Mouse (Mus musculus): ENCODE results near the gene Obsl1.

Gene Obsl1

DNA sequence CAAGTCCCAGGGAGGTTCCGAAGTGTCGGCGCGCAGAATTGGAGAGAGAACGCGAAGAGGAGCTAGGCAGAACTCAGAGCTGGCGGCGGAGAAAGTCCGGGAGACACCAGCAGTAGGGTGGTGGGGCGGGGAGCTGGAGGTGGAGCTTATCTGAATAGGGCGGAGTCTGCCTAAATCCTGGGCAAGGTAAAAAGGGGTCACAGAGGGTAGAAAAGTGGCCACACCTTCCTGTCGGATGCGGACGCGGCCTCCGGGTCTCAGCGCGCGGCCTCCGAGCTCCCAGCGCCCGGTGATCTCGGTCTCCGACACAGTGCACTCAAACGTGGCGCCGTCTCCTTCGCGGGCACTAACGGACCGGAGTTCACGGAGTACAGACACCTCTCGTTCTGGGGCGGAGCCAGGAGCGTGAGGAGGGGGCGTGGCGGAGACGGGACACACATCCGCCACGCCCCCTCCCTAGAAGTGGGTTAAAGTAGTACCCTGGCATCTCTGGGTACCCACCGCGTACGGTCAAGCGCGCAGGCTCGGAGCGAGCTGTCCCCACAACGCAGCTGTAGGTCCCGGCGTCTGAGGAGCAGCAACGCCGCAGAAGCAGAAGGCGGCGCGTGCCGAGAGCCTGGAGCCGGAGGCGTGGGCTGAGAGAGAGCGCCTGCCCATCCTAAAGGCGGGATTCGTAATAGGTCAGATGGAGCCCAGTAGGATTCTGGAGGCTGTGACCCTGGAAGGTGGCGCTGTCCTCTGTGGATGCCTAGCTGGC is 18.7 kb downstream of the Obsl1 start:
- peak; percentile 84 for DNase-seq (ENCODE audit: low read depth, low spot score)

DNA sequence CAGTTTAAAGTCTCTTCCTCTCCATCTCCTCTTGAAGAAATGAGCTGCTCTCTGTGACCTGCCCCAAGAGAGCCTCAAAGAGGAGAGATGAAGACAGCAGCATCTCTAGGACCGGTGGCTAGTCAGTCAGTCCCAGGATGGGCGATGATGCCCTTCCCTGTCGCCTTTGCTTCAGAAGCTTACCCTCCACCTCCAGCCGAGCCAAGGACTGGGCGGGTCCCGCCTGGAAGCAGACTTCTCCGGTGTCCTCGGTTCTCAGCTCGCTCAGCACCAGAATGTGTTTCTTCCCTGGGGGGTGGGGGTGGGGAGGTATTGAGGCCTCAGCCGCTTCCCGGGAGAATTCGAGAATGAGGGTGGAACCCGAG is 19.2 kb downstream of the Obsl1 start:
- peak; percentile 17 for DNase-seq (ENCODE audit: low read depth, low spot score)

- peak; percentile 48 for DNase-seq (ENCODE audit: low read depth, low spot score)
Measured at GRCm38 (mm10) chr1:75486561-75486960, 19.7 kb downstream of the Obsl1 start.

DNA sequence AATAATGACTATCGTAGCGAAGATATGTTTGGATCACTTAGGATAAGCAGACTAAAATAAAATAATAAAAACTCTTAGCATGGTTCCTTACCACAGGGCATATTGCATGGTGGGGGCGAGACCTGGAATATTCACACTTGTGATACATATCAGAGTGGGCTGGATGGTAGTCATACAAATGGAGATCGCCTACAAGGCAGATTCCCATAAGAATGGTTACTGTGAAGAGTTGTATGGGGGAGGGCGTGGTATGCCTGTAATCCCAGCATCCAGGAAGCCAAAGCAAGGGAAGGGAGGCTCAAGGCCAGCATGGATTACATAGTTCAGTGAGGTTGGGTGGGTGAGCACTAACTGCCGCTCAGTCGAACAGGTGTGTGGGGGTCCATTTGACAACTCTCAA is 25.5 kb downstream of the Obsl1 start:
- no peak for DNase-seq (ENCODE audit: low read depth, low spot score)

- no peak for DNase-seq (ENCODE audit: low read depth, low spot score)
Measured at GRCm38 (mm10) chr1:75480036-75480435, 26.2 kb downstream of the Obsl1 start.

- DNase-seq (ENCODE audit: low read depth, low spot score) = no peak
Measured at GRCm38 (mm10) chr1:75479635-75479989, 26.6 kb downstream of the Obsl1 start.

- peak; percentile 95 for DNase-seq (ENCODE audit: low read depth, low spot score)
Measured at GRCm38 (mm10) chr1:75478916-75479634, 27.2 kb downstream of the Obsl1 start, which contains the start of the genes Chpf and Tmem198. Gene Chpf, minus strand, starts transcription at chr1:75479307. Gene Tmem198, plus strand, starts transcription at chr1:75479532.

DNA sequence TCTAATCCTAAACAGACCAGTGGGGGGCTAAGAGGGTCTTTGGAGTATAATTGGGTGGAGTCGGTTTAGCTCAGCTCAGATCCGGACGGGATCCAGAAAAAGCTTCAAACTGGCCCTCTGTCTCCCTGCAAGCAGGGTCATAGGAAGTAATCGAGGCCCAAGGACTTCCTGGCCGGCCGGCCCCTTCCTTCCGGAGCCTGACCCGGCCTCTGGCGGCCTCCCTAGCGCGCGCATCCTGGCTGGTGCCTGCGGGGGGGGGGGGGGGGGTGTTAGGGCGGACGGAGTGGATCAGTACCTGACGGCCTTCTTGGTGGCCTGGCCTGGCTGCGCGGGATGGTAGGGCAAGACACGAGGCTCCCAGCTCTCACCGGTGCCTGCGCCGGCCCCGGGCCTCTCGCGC is 27.8 kb downstream of the Obsl1 start:
- no peak for DNase-seq (ENCODE audit: low read depth, low spot score)

DNA sequence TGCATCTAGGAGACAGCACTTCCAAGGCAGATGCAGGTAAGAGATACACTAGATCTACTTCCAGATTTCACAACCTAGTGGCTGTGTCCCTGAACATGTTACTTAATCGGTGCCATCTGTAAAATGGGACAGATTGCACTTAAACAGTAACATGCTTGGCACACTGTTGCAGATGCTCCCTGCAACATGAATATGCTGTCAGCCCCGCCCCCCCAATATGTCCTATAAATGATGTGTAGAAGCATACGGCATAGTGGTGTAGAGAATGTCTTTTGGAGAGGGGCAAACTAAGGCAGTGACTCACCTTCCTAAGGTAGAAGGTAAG is 28.3 kb downstream of the Obsl1 start:
- peak; percentile 45 for DNase-seq (ENCODE audit: low read depth, low spot score)

DNA sequence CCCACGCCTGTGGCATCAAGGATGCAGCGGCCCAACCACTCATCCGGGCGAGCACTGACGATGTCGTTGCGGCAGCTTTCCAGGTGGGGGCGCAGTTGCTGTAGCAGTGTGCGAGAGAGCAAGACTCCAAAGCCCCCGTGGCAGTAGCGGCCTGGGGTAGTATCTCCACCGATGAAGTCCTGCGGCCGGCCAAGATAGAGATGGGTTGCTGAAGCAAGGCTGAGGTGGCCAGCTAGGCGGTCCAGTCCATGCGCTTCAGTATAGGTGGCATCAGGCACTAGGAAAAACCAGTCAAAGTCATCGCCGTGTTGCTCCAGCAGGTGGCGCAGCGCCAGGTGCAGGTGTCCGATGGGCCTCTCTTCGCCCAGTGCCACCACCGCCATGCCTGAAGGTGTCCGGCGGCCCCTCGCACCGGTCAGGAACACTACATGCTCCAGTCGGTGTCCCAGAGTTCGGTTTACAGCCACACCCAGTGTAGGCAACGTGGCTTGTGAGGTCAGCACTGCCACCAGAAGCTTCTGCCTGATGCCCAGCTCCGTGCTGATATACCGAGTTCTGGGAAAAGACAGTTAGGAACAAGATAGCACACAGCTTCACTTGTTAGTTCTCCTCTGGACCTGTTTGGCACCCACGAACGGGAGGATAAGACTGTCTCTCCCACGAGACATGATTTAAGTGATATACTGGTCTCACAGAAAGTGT is 28.8 kb downstream of the Obsl1 start:
- DNase-seq (ENCODE audit: low read depth, low spot score) = peak; percentile 81

GRCm38 (mm10) chr1:75476441-75476840 is 29.8 kb downstream of the Obsl1 start:
- no peak for DNase-seq (ENCODE audit: low read depth, low spot score)

DNA sequence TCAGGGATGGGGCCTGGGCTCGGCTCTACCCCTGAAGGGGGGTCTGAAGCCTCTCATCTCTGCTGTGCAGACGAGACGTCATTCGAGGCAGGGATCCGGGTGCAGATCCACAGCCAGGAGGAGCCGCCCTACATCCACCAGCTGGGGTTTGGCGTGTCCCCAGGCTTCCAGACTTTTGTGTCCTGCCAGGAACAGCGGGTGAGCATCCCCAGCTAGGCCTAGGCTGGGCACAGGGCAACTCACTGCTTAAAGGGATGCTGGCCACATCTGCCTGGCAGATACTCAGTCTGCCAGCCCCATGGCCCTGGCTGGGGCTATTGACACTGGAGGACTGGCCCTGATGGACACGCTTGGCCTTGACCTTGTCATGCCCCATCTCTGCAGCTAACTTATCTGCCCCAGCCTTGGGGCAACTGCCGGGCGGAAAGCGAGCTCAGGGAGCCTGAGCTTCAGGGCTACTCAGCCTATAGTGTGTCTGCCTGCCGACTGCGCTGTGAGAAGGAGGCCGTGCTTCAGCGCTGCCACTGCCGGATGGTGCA is 36.9 kb downstream of the Obsl1 start:
- no peak for DNase-seq (ENCODE audit: low read depth, low spot score)

GRCm38 (mm10) chr1:75467215-75467927 is 38.9 kb downstream of the Obsl1 start:
- peak; percentile 67 for DNase-seq (ENCODE audit: low read depth, low spot score)

DNA sequence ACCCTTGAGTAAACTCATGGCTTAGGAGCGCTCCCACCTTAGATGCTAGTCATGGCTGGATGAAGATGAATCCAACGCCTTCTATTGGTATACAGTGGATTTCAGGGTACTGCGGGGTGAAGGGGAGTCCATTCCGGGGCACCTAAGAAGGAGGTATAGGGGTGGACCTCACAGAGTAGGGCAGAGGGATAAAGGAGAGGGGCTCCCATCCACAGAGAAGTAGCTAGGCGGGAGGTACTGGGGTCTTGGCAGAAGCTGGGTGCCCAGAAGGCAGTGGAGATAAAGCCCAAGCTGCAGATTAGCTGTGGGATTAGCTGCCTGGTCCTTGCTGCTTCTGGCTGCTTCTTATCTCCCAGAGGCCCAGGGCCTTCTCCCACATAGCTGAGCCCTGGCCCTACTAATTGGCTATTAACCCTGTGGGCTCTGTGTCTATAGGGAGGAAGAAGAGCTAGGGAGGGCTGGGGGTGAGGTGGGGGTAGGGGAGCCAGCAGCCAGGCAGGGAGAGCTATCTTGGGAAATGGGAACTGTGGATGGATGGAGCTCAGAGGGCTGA is 42.5 kb downstream of the Obsl1 start:
- no peak for DNase-seq (ENCODE audit: low read depth, low spot score)

- no peak for DNase-seq (ENCODE audit: low read depth, low spot score)
Measured at GRCm38 (mm10) chr1:75462636-75463035, 43.6 kb downstream of the Obsl1 start.

- DNase-seq (ENCODE audit: low read depth, low spot score) = no peak
Measured at GRCm38 (mm10) chr1:75460297-75460696, 46.0 kb downstream of the Obsl1 start.

DNA sequence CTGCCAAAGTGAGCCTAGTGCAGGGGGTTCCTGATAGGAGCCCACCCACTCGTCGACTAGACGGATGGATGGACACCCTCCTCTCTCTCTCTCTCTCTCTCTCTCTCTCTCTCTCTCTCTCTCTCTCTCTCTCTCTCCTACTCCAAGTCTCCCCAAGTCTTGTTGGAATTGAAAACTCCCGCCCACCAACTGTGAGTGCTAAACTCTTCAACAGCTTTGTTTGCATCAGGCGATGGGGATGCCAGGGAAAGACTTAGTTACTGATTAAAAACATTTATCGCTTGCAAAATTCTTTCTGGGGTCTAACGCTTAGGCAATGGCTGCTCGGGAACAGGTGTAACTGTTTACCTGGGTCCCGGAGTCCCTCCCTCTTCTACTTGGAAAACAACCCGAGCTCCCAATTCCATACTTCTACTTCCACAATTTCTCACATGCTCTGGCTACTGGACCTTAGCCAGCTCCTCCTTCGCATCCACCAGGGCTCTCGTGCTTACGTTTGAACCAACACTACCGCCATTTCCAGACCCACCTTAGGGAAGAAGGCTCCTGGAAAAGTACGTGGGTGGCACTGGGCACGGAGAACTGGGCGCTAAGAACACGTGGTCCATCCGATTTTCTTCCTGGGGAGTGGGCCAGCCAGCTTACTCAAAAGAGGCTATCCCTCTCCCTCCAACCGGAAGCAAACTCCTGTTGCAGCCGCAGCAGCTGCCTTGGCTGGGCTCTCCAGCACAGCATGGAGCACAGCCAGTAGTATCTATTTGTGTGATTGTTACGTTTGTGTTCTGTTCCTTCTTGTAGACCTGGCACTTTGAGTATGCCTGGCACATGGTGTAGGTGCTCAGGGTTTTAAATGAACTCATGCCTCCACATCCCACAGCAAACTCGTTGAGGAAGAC is 47.2 kb downstream of the Obsl1 start:
- DNase-seq (ENCODE audit: low read depth, low spot score) = no peak

GRCm38 (mm10) chr1:75458025-75458788 is 48.0 kb downstream of the Obsl1 start:
- DNase-seq (ENCODE audit: low read depth, low spot score) = no peak

DNA sequence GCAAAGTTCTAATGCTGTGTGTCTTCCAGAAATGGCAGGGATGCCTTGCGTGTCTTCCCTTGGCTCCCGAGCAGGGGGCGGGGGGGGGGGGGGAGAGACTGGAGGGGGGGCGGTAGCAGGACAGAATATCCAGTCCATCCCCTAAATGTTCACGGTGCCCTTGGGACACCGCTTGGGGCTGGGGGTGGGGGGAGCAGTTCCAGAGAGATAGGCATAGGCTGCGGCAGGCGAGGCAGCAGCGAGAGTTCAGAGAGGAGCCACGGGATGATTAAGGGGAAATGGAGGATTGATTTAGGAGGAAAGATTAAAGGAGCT is 48.6 kb downstream of the Obsl1 start:
- no peak for DNase-seq (ENCODE audit: low read depth, low spot score)

All from CD4-positive helper T cell, adult 2 months (primary cell).